Mouse (Mus musculus) retina, postnatal 7 days (tissue): Measurements from ENCODE around the gene Robo4.

Experiments used
- DNase-seq: peaks from one replicate; pipeline ENCODE4 v3.0.0-alpha.2; 2012; ENCODE audit warnings: low read depth, low spot score

The Robo4 gene

GRCm38 (mm10) chr9:37402501-37402900 is 804 bp downstream of the Robo4 start:
- no peak for DNase-seq

- no peak for DNase-seq
These were observed 1.3 kb downstream of the Robo4 start for GRCm38 (mm10) chr9:37403011-37403410.

DNA sequence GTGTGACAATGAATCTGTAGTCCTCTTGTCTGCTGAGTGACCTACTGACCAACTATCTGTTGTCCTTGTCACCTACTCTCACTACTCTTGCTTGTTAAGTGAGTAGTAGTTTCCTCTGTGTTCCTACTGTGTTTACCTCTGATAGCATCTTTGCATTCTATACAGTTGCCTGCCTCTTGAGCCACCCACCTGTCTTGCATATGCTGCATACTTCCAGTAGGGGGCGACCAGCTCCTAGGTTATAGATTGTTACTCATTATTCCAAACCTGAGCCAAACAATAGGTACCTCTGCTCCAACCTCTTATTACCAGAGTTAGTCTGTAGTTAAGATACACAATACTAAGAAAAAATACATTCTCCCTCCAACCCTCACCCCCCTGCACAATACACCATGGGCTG is 4.7 kb downstream of the Robo4 start:
- DNase-seq = no peak

- DNase-seq = no peak
These were observed 6.3 kb downstream of the Robo4 start for GRCm38 (mm10) chr9:37407850-37408502.

DNA sequence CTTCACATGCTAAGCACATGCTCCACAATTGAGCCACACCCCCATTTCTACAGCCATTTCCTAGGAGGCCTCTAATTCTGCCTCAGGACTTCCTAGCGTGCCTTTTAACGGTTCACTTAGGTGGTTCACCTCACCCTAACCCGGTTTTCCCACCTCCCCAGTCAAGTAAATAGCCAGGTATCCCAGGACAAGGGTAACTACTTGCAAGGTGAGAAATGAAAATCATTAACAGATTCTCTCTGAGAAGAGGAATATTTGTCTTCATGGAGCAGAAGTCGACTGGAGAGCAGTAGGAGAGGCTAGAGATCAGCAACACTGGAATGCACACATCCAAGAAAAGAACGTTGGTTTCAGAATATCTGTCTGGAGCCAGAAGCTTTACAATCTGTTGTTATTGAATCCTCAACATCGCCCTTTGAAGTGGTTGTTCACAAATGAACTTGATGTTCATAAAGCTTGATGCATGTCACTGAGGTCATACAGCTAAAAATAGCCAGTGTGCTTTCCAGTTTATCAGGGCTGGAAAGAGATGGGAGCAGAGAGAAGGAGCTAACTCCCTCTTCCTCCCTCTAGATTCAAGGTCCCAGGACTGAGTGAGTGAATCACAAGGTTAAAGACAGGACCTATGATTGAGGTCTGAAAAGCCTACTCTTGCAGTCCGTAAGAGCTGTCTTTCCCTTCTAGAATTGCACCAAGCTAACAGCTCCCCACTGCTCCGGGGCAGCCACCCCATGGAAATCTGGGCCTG is 8.2 kb downstream of the Robo4 start:
- DNase-seq = no peak

DNA sequence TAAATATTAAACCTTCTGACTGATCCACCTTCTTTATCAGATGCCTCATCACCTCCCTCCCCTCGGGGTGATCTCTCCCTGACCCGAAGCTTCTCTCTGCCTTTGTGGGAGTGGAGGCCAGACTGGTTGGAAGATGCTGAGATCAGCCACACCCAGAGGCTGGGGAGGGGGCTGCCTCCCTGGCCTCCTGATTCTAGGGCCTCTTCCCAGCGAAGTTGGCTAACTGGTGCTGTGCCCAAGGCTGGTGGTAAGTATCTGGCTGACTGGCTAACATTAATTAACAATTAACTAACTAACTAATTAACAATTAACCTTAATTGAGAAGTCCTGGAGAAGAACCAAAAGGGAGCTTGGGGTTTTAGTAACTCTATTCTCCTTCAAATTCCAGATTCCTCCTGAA is 11.3 kb downstream of the Robo4 start:
- no peak for DNase-seq

- no peak for DNase-seq
These were observed 13.0 kb downstream of the Robo4 start for GRCm38 (mm10) chr9:37414666-37415065.

DNA sequence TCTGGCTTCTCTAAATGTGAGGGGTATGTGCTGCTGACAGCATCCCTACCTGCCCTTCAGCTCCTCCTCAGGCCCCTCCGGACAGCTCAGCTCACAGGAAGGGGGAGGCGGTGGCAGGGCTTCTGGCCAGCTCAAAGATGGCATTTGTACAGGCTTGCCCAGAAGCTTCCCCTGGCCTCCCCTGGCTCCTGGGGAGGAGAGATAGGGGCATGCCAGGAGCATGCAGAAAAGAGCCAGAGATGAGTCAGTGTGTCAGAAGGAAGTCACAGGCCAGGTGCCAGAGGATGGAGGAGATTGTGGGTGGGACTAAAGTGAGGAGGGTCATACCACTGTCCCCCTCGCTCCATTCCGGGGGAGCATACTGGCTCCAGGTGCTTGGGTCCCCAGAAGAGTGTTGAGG is 17.1 kb downstream of the Robo4 start:
- no peak for DNase-seq

GRCm38 (mm10) chr9:37420676-37421075 is 19.0 kb downstream of the Robo4 start:
- peak; percentile 69 for DNase-seq

GRCm38 (mm10) chr9:37421239-37421638 is 19.5 kb downstream of the Robo4 start:
- DNase-seq = no peak

DNA sequence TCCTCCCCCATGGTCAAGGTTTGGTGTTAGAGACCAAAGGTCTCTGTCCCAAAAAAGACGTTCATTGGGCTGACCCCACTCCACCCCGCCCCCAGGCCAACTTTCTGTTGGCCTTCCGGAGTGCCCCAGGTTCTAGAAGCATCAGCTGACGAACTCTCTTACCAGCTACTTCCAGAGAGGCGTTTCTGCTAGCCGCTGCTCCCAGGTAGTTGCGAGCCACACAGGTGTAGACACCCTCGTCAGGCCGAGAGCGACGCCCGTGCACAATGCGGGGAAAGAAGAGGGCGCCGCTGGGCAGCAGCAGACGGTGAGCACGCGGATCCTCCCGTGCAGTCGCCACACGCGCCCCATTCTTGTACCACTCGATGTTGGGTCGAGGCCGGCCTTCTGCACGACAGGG is 27.6 kb downstream of the Robo4 start:
- DNase-seq = no peak

GRCm38 (mm10) chr9:37430582-37430981 is 28.9 kb downstream of the Robo4 start:
- peak; percentile 88 for DNase-seq

- no peak for DNase-seq
These were observed 30.4 kb downstream of the Robo4 start for GRCm38 (mm10) chr9:37432026-37432666.

GRCm38 (mm10) chr9:37432720-37433421 is 31.2 kb downstream of the Robo4 start, which contains the start of gene Robo3:
TSS of gene Robo3 (minus strand) at chr9:37433246.
- no peak for DNase-seq

DNA sequence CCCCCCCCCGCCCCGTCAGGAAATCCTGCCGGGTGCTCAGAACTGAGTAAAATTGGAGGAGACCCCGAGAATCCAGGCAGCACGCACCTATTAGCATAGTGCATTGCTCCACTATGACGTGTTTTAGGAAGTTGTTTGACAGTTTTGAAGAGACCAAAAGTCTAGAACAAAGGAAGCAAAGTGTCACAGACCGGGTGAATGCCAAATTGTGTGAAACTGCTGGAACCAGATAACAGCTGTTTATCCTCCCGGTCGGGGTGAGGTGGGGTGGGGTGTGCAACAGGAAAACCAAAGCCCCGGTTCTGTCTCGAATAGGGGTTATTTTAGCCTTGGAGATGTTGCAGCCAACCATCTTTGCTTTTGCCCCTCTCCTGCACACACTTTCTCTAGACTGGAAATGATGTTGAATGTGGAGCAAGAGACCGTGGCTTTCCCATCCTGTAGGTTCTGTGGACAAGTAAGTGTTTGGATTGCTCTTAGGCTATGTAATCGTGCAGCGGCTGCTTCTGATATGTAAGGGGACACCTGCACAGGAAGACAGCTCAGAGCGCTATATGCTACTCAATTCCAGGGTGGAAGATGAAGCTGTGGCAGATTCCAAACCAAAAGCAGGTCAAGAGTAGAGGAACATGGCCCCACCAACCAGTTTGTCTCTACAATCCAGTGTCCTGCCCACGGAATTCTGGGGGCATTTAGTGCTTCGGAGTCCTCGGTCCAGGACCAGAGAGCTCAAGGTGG is 32.3 kb downstream of the Robo4 start:
- no peak for DNase-seq

DNA sequence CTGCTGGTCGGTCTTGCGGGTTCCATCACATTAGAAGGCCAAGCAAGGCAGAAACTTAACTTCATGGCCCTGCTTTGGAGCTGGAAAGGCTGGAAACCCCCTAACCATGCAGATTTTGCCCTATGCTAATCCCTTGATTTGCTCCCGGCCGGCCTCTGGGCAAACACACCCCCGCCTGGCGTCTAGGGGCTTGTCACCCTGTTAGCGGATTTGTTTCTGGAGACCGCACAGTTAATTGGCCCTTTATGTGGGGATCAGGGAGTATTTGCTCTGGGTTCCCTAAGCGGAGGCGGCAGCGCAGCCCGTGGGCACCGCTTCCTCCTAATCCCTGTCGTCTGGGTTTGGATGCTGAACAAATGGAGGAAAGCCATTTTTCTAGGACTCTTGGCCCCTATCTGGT is 33.2 kb downstream of the Robo4 start:
- DNase-seq = peak; percentile 43

DNA sequence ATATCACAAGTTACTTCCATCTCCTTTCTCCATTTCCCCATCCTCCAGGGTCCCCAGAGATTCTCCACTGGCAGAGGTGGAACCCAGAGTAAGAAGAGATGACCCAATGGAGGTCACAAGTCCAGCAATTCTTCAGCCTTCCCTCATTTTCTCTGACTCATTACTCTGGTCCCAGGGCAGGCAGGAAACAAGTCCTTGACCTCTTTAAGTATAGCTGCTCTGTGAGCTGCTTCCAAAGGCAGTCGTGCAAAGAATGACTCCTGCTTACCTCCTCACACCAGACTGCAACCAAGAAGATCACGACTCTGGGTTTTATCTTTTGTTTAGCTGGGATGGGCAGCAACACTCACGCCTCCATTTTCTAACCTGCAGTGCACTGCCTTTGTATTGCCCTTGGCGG is 33.9 kb downstream of the Robo4 start:
- DNase-seq = no peak

DNA sequence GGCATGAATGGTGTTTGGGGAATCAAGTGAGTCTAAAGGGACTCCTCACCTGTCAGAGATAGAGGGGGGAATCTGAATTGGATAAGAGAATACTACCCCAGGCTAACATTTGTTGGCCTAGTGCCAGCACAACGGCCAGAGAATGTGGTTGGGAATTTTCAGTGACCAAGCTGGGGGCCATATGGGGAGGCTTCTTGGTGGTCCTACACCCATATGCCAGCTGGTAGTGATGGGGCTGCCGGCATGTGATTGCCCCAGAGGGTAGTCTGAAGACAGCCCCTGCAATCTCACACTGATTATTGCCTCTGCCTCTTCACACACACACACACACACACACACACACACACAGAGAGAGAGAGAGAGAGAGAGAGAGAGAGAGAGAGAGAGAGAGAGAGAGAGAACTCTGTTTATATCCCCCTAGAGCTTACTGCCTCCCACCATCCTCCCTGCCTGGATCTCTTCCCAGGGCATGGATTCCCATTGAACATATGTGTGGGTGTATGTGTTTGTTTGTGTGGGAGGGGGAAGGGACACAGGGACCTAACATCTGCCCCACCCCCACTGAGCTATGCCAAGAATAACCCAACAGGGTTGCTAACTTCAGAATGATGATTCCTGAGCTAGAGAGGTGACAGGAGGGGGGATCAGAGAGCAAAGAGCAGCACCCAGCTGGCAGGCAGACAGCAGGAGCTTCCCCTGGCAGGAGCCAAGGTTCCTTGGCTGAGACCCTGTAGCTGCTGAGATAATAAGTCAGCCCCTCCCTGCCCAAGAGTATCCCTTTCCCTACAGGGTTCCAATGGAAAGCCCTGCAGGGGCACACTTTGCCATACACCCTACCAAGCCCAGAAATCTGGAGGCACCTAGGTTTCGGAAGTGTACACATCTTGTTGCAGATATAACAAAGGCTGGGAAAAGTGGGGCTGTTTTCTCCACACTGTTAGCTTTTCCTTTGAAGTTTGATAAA is 36.4 kb downstream of the Robo4 start:
- no peak for DNase-seq

GRCm38 (mm10) chr9:37452401-37452800 is 50.7 kb downstream of the Robo4 start:
- DNase-seq = no peak

GRCm38 (mm10) chr9:37453328-37453727 is 51.6 kb downstream of the Robo4 start:
- no peak for DNase-seq
